Mouse (Mus musculus) CH12.LX (cell line): ENCODE measurements around the gene Wbp2.

Experiments used
- CHD1 ChIP-seq: IDR thresholded peaks from 2 replicates; pipeline ENCODE4 v1.6.1; 2012; ENCODE audit warnings: low read depth, low read length, improper control_type of control experiment, inconsistent platforms
- CTCF ChIP-seq, 2 experiments: IDR thresholded peaks in 1 of 2; conservative IDR thresholded peaks in 1 of 2; 2 replicates each; pipeline ENCODE4 v1.5.1; 2011 to 2012; ENCODE audit warnings: low read depth in 2 of 2, low read length in 2 of 2, improper control_type of control experiment in 1 of 2, inconsistent platforms in 1 of 2, mild to moderate bottlenecking in 1 of 2, moderate library complexity in 1 of 2
- EP300 ChIP-seq: IDR thresholded peaks from 2 replicates; pipeline ENCODE4 v1.6.1; 2011; ENCODE audit warnings: low read length, improper control_type of control experiment
- ETS1 ChIP-seq: conservative IDR thresholded peaks from 2 replicates; pipeline ENCODE4 v1.6.1; 2012; ENCODE audit warnings: low read depth, mild to moderate bottlenecking, inconsistent platforms, low read length, improper control_type of control experiment, moderate library complexity
- GABPA ChIP-seq: IDR thresholded peaks from 2 replicates; pipeline ENCODE4 v1.6.1; 2012; ENCODE audit warnings: low read depth, low read length, improper control_type of control experiment, inconsistent platforms; ENCODE audit not compliant: insufficient replicate concordance
- JUND ChIP-seq: conservative IDR thresholded peaks from 2 replicates; pipeline ENCODE4 v1.6.1; 2011; ENCODE audit warnings: low read depth, low read length, improper control_type of control experiment
- MAFK ChIP-seq: IDR thresholded peaks from 2 replicates; pipeline ENCODE4 v1.6.1; 2011; ENCODE audit warnings: low read length, improper control_type of control experiment; ENCODE audit not compliant: insufficient replicate concordance
- MEF2A ChIP-seq: IDR thresholded peaks from 2 replicates; pipeline ENCODE4 v1.6.1; 2014; ENCODE audit warnings: low read depth, mild to moderate bottlenecking, inconsistent platforms, low read length, improper control_type of control experiment, borderline replicate concordance
- POLR2A ChIP-seq: IDR thresholded peaks from 2 replicates; pipeline ENCODE4 v1.6.1; 2011; ENCODE audit warnings: low read depth, mild to moderate bottlenecking, improper control_type of control experiment, low read length
- POLR2AphosphoS2 ChIP-seq: IDR thresholded peaks from 2 replicates; pipeline ENCODE4 v1.6.1; 2011; ENCODE audit warnings: low read depth, low read length, improper control_type of control experiment
- RCOR1 ChIP-seq: conservative IDR thresholded peaks from 2 replicates; pipeline ENCODE4 v1.6.1; 2012; ENCODE audit warnings: low read depth, mild to moderate bottlenecking, inconsistent platforms, low read length, improper control_type of control experiment
- TCF12 ChIP-seq: IDR thresholded peaks from 2 replicates; pipeline ENCODE4 v1.6.1; 2014; ENCODE audit warnings: low read depth, mild to moderate bottlenecking, inconsistent platforms, low read length, improper control_type of control experiment
- UBTF ChIP-seq: IDR thresholded peaks from 2 replicates; pipeline ENCODE4 v1.6.1; 2012; ENCODE audit warnings: low read depth, mild to moderate bottlenecking, inconsistent platforms, low read length, improper control_type of control experiment, moderate library complexity
- ZC3H11A ChIP-seq: IDR thresholded peaks from 2 replicates; pipeline ENCODE4 v1.6.1; 2012; ENCODE audit warnings: low read depth, mild to moderate bottlenecking, inconsistent platforms, low read length, improper control_type of control experiment

DNA sequence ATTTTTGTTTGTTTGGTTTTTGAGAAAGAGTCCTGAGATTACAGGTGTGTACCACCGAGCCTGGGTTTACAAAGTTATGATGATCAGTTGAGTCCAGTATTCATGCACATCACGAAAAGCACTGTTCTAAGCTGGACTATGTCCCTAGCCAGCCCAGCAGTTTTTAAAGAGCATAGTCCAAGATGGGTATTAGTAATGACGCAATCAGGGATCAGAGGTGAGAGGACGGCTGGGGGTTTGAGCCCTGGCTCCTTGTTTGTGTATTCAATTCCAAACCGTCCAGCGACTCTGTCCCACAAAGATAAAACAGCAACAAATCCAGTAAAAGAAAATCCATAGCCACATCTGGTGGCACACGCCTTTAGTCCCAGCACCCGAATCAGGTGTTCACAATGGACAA, 1.4 kb upstream of the Wbp2 start:
- TF ChIP-seq GABPA (no peak), CTCF (conservative IDR thresholded peaks at IDR 0.05 in 1 of 2, IDR thresholded peaks at IDR 0.05 in 1 of 2; ENCODE audit: low read depth in 2 of 2, low read length in 2 of 2) (no peak), CHD1 (no peak), ZC3H11A (no peak), JUND (no peak), MAFK (no peak), TCF12 (no peak), POLR2A (no peak), EP300 (no peak), RCOR1 (no peak), UBTF (no peak), MEF2A (no peak), POLR2AphosphoS2 (no peak), ETS1 (no peak)
